Mouse (Mus musculus): Measurements from ENCODE around the gene Gna14.

GRCm38 (mm10) chr19:16556988-16557387 lies 121.4 kb downstream of the Gna14 start:
- TF ChIP-seq CTCF (conservative IDR thresholded peaks at IDR 0.05; ENCODE audit: low read length) (no peak), NANOG (IDR thresholded peaks at IDR 0.05; ENCODE audit: borderline replicate concordance, low read length) (no peak), POU5F1 (IDR thresholded peaks at IDR 0.05; ENCODE audit: borderline replicate concordance, low read length) (no peak)
